Mouse (Mus musculus) stomach, embryonic 16.5 days (tissue): Measurements from ENCODE around the gene Frmd4a. TPM values are rescaled to one million over a fixed set of nuclear protein-coding genes. Genes with fewer than 3 reads are reported as not detected.
"Not testable (repeated sequence)": the region's sequence is repeated elsewhere in the genome, so short reads cannot be mapped to it uniquely, and the experiment has no call there.

Experiments
- ATAC-seq: fragments of 200-750 bp; cut with Nextera tagmentation; 2 replicates; pipeline ENCODE4 v1.8.0; 2017; ENCODE audit warnings: moderate number of reproducible peaks, moderate TSS enrichment; ENCODE audit not compliant: insufficient read depth, low FRiP score
- H3K27ac ChIP-seq: fragments of 300-500 bp; sonication (generic); 2 replicates; pipeline ENCODE4 v1.5.1; 2014; ENCODE audit warnings: low read length
- H3K27me3 ChIP-seq: fragments of 300-500 bp; sonication (generic); 2 replicates; pipeline ENCODE4 v1.6.1; 2014; ENCODE audit warnings: low read length, control low read depth, mixed read lengths; ENCODE audit not compliant: control insufficient read depth, insufficient read depth
- H3K36me3 ChIP-seq: fragments of 300-500 bp; sonication (generic); 2 replicates; pipeline ENCODE4 v1.6.1; 2014; ENCODE audit warnings: low read length; ENCODE audit not compliant: control insufficient read depth, insufficient read depth
- H3K4me1 ChIP-seq: fragments of 300-500 bp; sonication (generic); 2 replicates; pipeline ENCODE4 v1.6.1; 2014; ENCODE audit warnings: low read length, control low read depth, mixed read lengths; ENCODE audit not compliant: control insufficient read depth, insufficient read depth
- H3K4me2 ChIP-seq: fragments of 300-500 bp; sonication (generic); 2 replicates; pipeline ENCODE4 v1.6.1; 2014; ENCODE audit warnings: low read depth, low read length, mixed read lengths
- H3K4me3 ChIP-seq: fragments of 300-500 bp; sonication (generic); replicated peaks from 2 replicates; pipeline ENCODE4 v1.5.1; 2014; ENCODE audit warnings: mild to moderate bottlenecking, low read length
- H3K9ac ChIP-seq: fragments of 300-500 bp; sonication (generic); 2 replicates; pipeline ENCODE4 v1.6.1; 2014; ENCODE audit warnings: low read length
- H3K9me3 ChIP-seq: fragments of 300-500 bp; sonication (generic); replicated peaks from 2 replicates; pipeline ENCODE4 v1.6.1; 2016; ENCODE audit warnings: low read length, control low read depth; ENCODE audit not compliant: control insufficient read depth
- WGBS: fragments of 180-500 bp; shearing (Covaris S2); extraction: QIAGEN DNeasy Blood & Tissue Kit; methylation state at CpG from one replicate; pipeline ENCODE4 v1.1.7; 2014; 5-methylcytosine and 5-hydroxymethylcytosine counted together
- polyA plus RNA-seq: library from polyadenylated mRNA; unstranded; fragments of >200 nt; fragmentation: Nextera tagmentation; extraction: Ambion mirVana; gene quantifications from 2 replicates; pipeline ENCODE4 v1.2.1, GENCODE M21; 2015

Gene Frmd4a
- polyA plus RNA-seq, 1 experiment from 2014 or later: 19.6 TPM

GRCm38 (mm10) chr2:4338290-4338689 is 320.8 kb downstream of the Frmd4a start:
- not testable (repeated sequence) for H3K4me2 ChIP-seq, H3K9ac ChIP-seq, H3K9me3 ChIP-seq, ATAC-seq, H3K4me1 ChIP-seq, H3K36me3 ChIP-seq, H3K4me3 ChIP-seq, H3K27ac ChIP-seq, H3K27me3 ChIP-seq
- WGBS: 55% methylated on average over 8 of the region's 8 CpGs

DNA sequence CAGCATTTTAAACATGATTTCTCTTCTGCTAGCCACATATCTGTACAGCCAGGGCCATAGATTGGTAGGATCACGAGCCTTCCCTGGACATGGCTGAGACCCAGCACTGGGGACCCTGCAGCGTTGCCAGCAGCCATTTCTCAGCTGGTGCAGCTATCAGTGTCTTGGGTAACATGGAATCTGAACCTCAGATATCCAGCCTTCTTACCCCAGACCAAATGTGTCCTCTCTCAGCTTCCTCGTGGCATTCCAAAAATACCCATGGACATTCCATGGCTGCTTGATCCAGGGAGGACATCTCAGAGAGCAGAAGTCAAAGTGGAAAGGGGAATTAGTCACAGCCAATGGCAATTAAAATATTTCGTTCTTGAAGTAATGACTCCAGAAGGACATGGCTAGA is 321.6 kb downstream of the Frmd4a start:
- Histone ChIP-seq H3K4me2 (no peak overlapping the region), H3K36me3 (no peaks in the 10 kb centered on the region), H3K27ac (no peak overlapping the region), H3K4me1 (no peaks in the 10 kb centered on the region; the same call in 1 of the 2 replicates), H3K9ac (no peak overlapping the region), H3K4me3 (no peak overlapping the region), H3K9me3 (no peaks in the 10 kb centered on the region), H3K27me3 (no peaks in the 10 kb centered on the region)
- ATAC-seq: no peak
- 69% methylated on average over 4 of the region's 4 CpGs for WGBS

DNA sequence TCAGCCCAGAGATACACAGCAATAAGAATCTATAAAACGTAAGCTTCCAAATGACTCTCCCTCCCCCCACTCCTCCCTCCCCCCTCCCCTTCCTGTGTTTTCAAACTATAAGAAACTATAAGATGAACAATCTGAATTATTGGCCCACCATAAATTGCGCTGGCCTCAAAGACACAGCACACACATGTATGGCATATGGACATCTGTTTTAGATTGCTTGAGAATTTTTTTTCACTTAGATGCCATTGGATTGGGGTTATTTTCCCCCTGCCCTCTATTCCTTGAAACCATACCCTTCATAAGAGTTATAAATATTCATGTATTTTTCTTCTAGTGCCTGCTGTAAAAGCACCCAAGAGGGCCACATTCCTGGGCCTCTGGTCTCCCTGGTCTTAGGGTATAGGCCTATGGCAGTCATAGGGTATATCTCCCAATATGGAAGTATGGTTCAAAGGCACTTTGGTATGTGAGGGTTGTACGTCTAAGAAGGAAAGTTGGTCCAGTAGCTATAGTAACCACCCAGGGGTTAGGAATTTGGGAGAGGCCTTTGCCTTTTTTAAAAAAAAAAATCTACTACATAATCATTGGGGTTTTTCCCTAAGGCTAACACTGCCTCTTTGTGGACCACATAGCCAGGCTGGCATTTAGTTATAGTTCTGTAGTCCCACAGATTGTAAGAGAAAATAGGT is 322.2 kb downstream of the Frmd4a start:
- no peak overlapping the region for H3K4me2 ChIP-seq
- no peaks in the 10 kb centered on the region for H3K9me3 ChIP-seq
- H3K36me3 ChIP-seq: no peaks in the 10 kb centered on the region
- ATAC-seq: no peak
- WGBS: 69% methylated on average over 3 of the region's 3 CpGs
- H3K4me1 ChIP-seq: no peaks in the 10 kb centered on the region
- H3K9ac ChIP-seq: no peak overlapping the region
- H3K27ac ChIP-seq: no peak overlapping the region
- no peaks in the 10 kb centered on the region for H3K27me3 ChIP-seq
- no peak overlapping the region for H3K4me3 ChIP-seq

GRCm38 (mm10) chr2:4340378-4340777 is 322.9 kb downstream of the Frmd4a start:
- Histone ChIP-seq H3K4me2 (no peak overlapping the region), H3K27me3 (no peaks in the 10 kb centered on the region), H3K9ac (no peak overlapping the region), H3K4me3 (no peak overlapping the region), H3K36me3 (no peaks in the 10 kb centered on the region), H3K9me3 (no peaks in the 10 kb centered on the region), H3K4me1 (peaks cover 2% of the 10 kb centered on the region; the same call in 1 of the 2 replicates), H3K27ac (no peak overlapping the region)
- no peak for ATAC-seq
- WGBS: 59% methylated on average over 10 of the region's 10 CpGs

- H3K4me2 ChIP-seq: no peak overlapping the region
- no peaks in the 10 kb centered on the region for H3K27me3 ChIP-seq
- no peak overlapping the region for H3K27ac ChIP-seq
- no peaks in the 10 kb centered on the region for H3K36me3 ChIP-seq
- H3K4me3 ChIP-seq: no peak overlapping the region
- no peak for ATAC-seq
- H3K9me3 ChIP-seq: no peaks in the 10 kb centered on the region
- 47% methylated on average over 1 of the region's 1 CpGs for WGBS
- peaks cover 5% of the 10 kb centered on the region; the same call in 1 of the 2 replicates for H3K4me1 ChIP-seq
- H3K9ac ChIP-seq: no peak overlapping the region
Observed at GRCm38 (mm10) chr2:4341141-4341540, 323.6 kb downstream of the Frmd4a start.

DNA sequence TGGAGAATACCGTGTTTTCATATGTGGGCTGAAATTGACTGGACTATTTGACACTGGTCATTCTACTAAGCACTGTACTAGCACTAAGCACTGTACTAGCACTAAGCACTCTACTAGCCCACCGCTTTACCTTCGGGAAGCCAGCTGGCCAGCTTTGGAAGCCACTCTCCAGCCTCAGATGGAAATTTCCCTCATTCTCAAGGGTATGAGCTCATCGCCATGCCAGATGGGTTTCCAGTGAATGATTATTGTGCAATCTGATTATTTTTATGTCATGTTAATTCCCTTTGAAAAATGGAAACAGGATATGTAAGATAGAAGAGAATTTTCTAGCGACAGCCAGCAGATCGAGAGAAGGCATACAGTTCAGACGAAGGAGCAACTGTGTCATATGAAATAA is 324.5 kb downstream of the Frmd4a start:
- H3K27me3 ChIP-seq: no peaks in the 10 kb centered on the region
- H3K9me3 ChIP-seq: no peaks in the 10 kb centered on the region
- peaks cover 5% of the 10 kb centered on the region; the same call in 1 of the 2 replicates for H3K4me1 ChIP-seq
- no peaks in the 10 kb centered on the region for H3K36me3 ChIP-seq
- no peak overlapping the region for H3K4me3 ChIP-seq
- no peak overlapping the region for H3K27ac ChIP-seq
- WGBS: 57% methylated on average over 7 of the region's 7 CpGs
- H3K9ac ChIP-seq: no peak overlapping the region
- no peak overlapping the region for H3K4me2 ChIP-seq
- ATAC-seq: no peak

GRCm38 (mm10) chr2:4344411-4344810 is 326.9 kb downstream of the Frmd4a start:
- 83% methylated on average over 5 of the region's 5 CpGs for WGBS

GRCm38 (mm10) chr2:4346232-4346631 is 328.7 kb downstream of the Frmd4a start:
- no peak for ATAC-seq
- Histone ChIP-seq H3K9ac (no peak overlapping the region), H3K36me3 (no peaks in the 10 kb centered on the region), H3K9me3 (no peaks in the 10 kb centered on the region), H3K27me3 (no peaks in the 10 kb centered on the region), H3K4me3 (no peak overlapping the region), H3K4me2 (no peak overlapping the region), H3K4me1 (peaks cover 5% of the 10 kb centered on the region; the same call in 1 of the 2 replicates), H3K27ac (no peak overlapping the region)
- WGBS: 48% methylated on average over 6 of the region's 6 CpGs

More at GRCm38 (mm10) chr2:4344411-4344810, 326.9 kb downstream of the Frmd4a start:
- H3K4me2 ChIP-seq: no peak overlapping the region
- no peaks in the 10 kb centered on the region for H3K9me3 ChIP-seq
- H3K9ac ChIP-seq: no peak overlapping the region
- no peak overlapping the region for H3K27ac ChIP-seq
- no peak for ATAC-seq
- H3K4me3 ChIP-seq: no peak overlapping the region
- peaks cover 5% of the 10 kb centered on the region; the same call in 1 of the 2 replicates for H3K4me1 ChIP-seq
- no peaks in the 10 kb centered on the region for H3K27me3 ChIP-seq
- no peaks in the 10 kb centered on the region for H3K36me3 ChIP-seq

GRCm38 (mm10) chr2:4346953-4347352 is 329.4 kb downstream of the Frmd4a start:
- no peaks in the 10 kb centered on the region for H3K36me3 ChIP-seq
- 48% methylated on average over 1 of the region's 1 CpGs for WGBS
- H3K27ac ChIP-seq: no peak overlapping the region
- no peak overlapping the region for H3K4me3 ChIP-seq
- no peak overlapping the region for H3K9ac ChIP-seq
- H3K4me2 ChIP-seq: no peak overlapping the region
- H3K9me3 ChIP-seq: no peaks in the 10 kb centered on the region
- ATAC-seq: no peak
- peaks cover 5% of the 10 kb centered on the region; the same call in 1 of the 2 replicates for H3K4me1 ChIP-seq
- H3K27me3 ChIP-seq: no peaks in the 10 kb centered on the region
